Comparison of ENCODE assay signal across 22 mouse cellular contexts in genomic region chr13:58025701-58026414, GRCm38 (mm10).
DNase-seq lines count a peak whose midpoint lies in the region; TF ChIP-seq lines count a peak whose summit lies in the region.
"Had no signal": no experiment of that assay in that cellular context is flagged by ENCODE, and none has a peak within 500 bp of the region (broad histone marks: within the 10 kb centered on the region; RNA-seq: fewer than 3 reads in every experiment).

No protein-coding gene starts in this region.

- H3K4me3 ChIP-seq in layer of hippocampus, adult 2 months, result no peak overlapping the region
- H3K4me3 ChIP-seq: forebrain, embryonic 13.5 days; heart, adult 2 months; kidney, embryonic 15.5 days; limb, embryonic 13.5 days; lung, embryonic 15.5 days; midbrain, embryonic 10.5 days had no signal

- peak; percentile 70 for DNase-seq in heart, adult 11 months
- DNase-seq in heart, adult 8-10 months (ENCODE audit: low spot score), result no peak
- no peak for DNase-seq in layer of hippocampus, adult 2 months (ENCODE audit: low spot score in 2 of 2)
- DNase-seq in layer of hippocampus, adult 8-10 months (ENCODE audit: low spot score in 2 of 2), result no peak
- peak; percentile 68 for DNase-seq in brain, adult 2 months (ENCODE audit: low read depth, low spot score)
- peak; percentile 53 to 55 for DNase-seq in cerebellum, postnatal 10 days
- DNase-seq in adrenal gland, adult 2 months, result no peak
- DNase-seq: adrenal gland, postnatal 36 days; B cell, adult 2 months; gastrocnemius, postnatal 25 days; heart, adult 2 months; kidney, adult 18-20 months; kidney, postnatal 25 days; right cerebral cortex, postnatal 4 days; thymus, adult 18-20 months; thymus, postnatal 25 days had no signal

- H3K27ac ChIP-seq in layer of hippocampus, adult 2 months, result peak overlapping the region; percentile 90
- H3K27ac ChIP-seq: forebrain, embryonic 13.5 days; heart, adult 2 months; kidney, embryonic 15.5 days; limb, embryonic 13.5 days; lung, embryonic 15.5 days; midbrain, embryonic 10.5 days; stomach, postnatal 0 days had no signal

- no peak for TF ChIP-seq CTCF in layer of hippocampus, adult 2 months (conservative IDR thresholded peaks at IDR 0.05)

Comparison
In these comparisons a context has a peak if more than half of its experiments do, and no peak if none do; other contexts are left out.
1. DNase-seq: peak in heart, adult 11 months (single experiment), brain, adult 2 months (single experiment) and cerebellum, postnatal 10 days (2 of 2); none in heart, adult 8-10 months (single experiment), layer of hippocampus, adult 2 months (0 of 2), layer of hippocampus, adult 8-10 months (0 of 2) and adrenal gland, adult 2 months (single experiment).